Mouse (Mus musculus) neural tube, embryonic 15.5 days (tissue): ENCODE data around the gene Phtf1. TPM values are rescaled to one million over a fixed set of nuclear protein-coding genes. Genes with fewer than 3 reads are reported as not detected.

Experiments used
- ATAC-seq: fragments of 200-750 bp; cut with Nextera tagmentation; 2 replicates; pipeline ENCODE4 v1.8.0; 2017; ENCODE audit warnings: mild to moderate bottlenecking, moderate TSS enrichment, moderate library complexity; ENCODE audit not compliant: low FRiP score
- H3K27ac ChIP-seq: fragments of 300-500 bp; sonication (generic); replicated peaks from 2 replicates; pipeline ENCODE4 v1.5.1; 2015; ENCODE audit warnings: mild to moderate bottlenecking, inconsistent platforms
- H3K27me3 ChIP-seq: fragments of 300-500 bp; sonication (generic); replicated peaks from 2 replicates; pipeline ENCODE4 v1.6.1; 2015; ENCODE audit warnings: inconsistent platforms
- H3K36me3 ChIP-seq: fragments of 300-500 bp; sonication (generic); 2 replicates; pipeline ENCODE4 v1.6.1; 2015; ENCODE audit warnings: inconsistent platforms
- H3K4me1 ChIP-seq: fragments of 300-500 bp; sonication (generic); 2 replicates; pipeline ENCODE4 v1.6.1; 2015; ENCODE audit warnings: inconsistent platforms
- H3K4me2 ChIP-seq: fragments of 300-500 bp; sonication (generic); 2 replicates; pipeline ENCODE4 v1.6.1; 2015; ENCODE audit warnings: inconsistent platforms, mild to moderate bottlenecking, moderate library complexity
- H3K4me3 ChIP-seq: fragments of 300-500 bp; sonication (generic); replicated peaks from 2 replicates; pipeline ENCODE4 v1.5.1; 2015; ENCODE audit warnings: mild to moderate bottlenecking, inconsistent platforms
- H3K9ac ChIP-seq: fragments of 300-500 bp; sonication (generic); replicated peaks from 2 replicates; pipeline ENCODE4 v1.6.1; 2015; ENCODE audit warnings: mild to moderate bottlenecking, inconsistent platforms
- H3K9me3 ChIP-seq: fragments of 300-500 bp; sonication (generic); replicated peaks from 2 replicates; pipeline ENCODE4 v1.6.1; 2016; ENCODE audit warnings: inconsistent platforms
- WGBS: fragments of 180-500 bp; shearing (Covaris S2); methylation state at CpG from one replicate; pipeline ENCODE4 v1.1.7; 2015; ENCODE audit warnings: mixed read lengths; 5-methylcytosine and 5-hydroxymethylcytosine counted together
- polyA plus RNA-seq: library from polyadenylated mRNA; unstranded; fragments of >200 nt; fragmentation: Nextera tagmentation; extraction: Ambion mirVana; gene quantifications from 2 replicates; pipeline ENCODE4 v1.2.1, GENCODE M21; 2015

The Phtf1 gene
- polyA plus RNA-seq, 1 experiment from 2014 or later = 21.8 TPM

- 92% methylated on average over 1 of the region's 1 CpGs for WGBS
- H3K9me3 ChIP-seq = no peaks in the 10 kb centered on the region
- H3K4me3 ChIP-seq = no peak overlapping the region
- no peak overlapping the region for H3K27ac ChIP-seq
- H3K9ac ChIP-seq = no peak overlapping the region
- ATAC-seq = no peak
- no peak overlapping the region for H3K4me2 ChIP-seq
- peaks cover 8% of the 10 kb centered on the region; the same call in 1 of the 2 replicates for H3K36me3 ChIP-seq
- H3K27me3 ChIP-seq = no peaks in the 10 kb centered on the region
- H3K4me1 ChIP-seq = no peaks in the 10 kb centered on the region
Measured at GRCm38 (mm10) chr3:104032086-104032485, 64.2 kb downstream of the Phtf1 start.

- Histone ChIP-seq H3K9me3 (no peaks in the 10 kb centered on the region), H3K27ac (no peak overlapping the region), H3K9ac (no peak overlapping the region), H3K4me2 (no peak overlapping the region), H3K4me1 (no peaks in the 10 kb centered on the region), H3K27me3 (no peaks in the 10 kb centered on the region), H3K36me3 (0 out of 2 replicates have a peak, but pooled peaks cover 2% of the 10 kb centered on the region), H3K4me3 (no peak overlapping the region)
- no peak for ATAC-seq
- WGBS = 77% methylated on average over 1 of the region's 1 CpGs
Measured at GRCm38 (mm10) chr3:104032747-104033146, 64.8 kb downstream of the Phtf1 start.

GRCm38 (mm10) chr3:104059001-104059622 lies 91.2 kb downstream of the Phtf1 start:
- Histone ChIP-seq H3K4me1 (peaks cover 5% of the 10 kb centered on the region), H3K27me3 (no peaks in the 10 kb centered on the region), H3K9ac (no peak overlapping the region), H3K9me3 (no peaks in the 10 kb centered on the region), H3K36me3 (no peaks in the 10 kb centered on the region), H3K27ac (no peak overlapping the region), H3K4me2 (no peak overlapping the region), H3K4me3 (no peak overlapping the region)
- peak; percentile 66; the same call in 1 of the 2 replicates for ATAC-seq
- 14% methylated on average over 6 of the region's 6 CpGs for WGBS

- H3K4me3 ChIP-seq = no peak overlapping the region
- H3K9ac ChIP-seq = no peak overlapping the region
- ATAC-seq = no peak
- no peaks in the 10 kb centered on the region for H3K27me3 ChIP-seq
- no peaks in the 10 kb centered on the region for H3K4me1 ChIP-seq
- no peak overlapping the region for H3K4me2 ChIP-seq
- H3K27ac ChIP-seq = no peak overlapping the region
- no peaks in the 10 kb centered on the region for H3K9me3 ChIP-seq
- H3K36me3 ChIP-seq = no peaks in the 10 kb centered on the region
Measured at GRCm38 (mm10) chr3:104069395-104069794, 101.5 kb downstream of the Phtf1 start.

Other genes with a start within 250 kb of the Phtf1 start
- 15.5 and 20.9 TPM in 2 replicates for gene Olfml3, start 230.1 kb upstream of the Phtf1 start, polyA plus RNA-seq
- gene Gm10964, start 228.7 kb upstream of the Phtf1 start, polyA plus RNA-seq = not detected in 2 replicates
- 8.6 and 10.2 TPM in 2 replicates for gene Hipk1, start 176.5 kb upstream of the Phtf1 start, polyA plus RNA-seq
- gene Dclre1b, start 158.7 kb upstream of the Phtf1 start, polyA plus RNA-seq = 18.5 and 20.6 TPM in 2 replicates
- 21.9 and 24.6 TPM in 2 replicates for gene Ap4b1, start 158.6 kb upstream of the Phtf1 start, polyA plus RNA-seq
- gene Gm43064, start 158.5 kb upstream of the Phtf1 start, polyA plus RNA-seq = 0.10 TPM in 1 of 2 replicates, not detected in the other
- gene Bcl2l15, start 135.5 kb upstream of the Phtf1 start, polyA plus RNA-seq = 0.26 and 0.33 TPM in 2 replicates
- gene Ptpn22, start 108.3 kb upstream of the Phtf1 start, polyA plus RNA-seq = 0.33 and 5.6 TPM in 2 replicates
- gene Rsbn1, start 54.0 kb upstream of the Phtf1 start, polyA plus RNA-seq = 17.3 and 18.7 TPM in 2 replicates